Mouse (Mus musculus) heart, embryonic 11.5 days (tissue): ENCODE results near the gene Hist1h4m. TPM values are rescaled to one million over a fixed set of nuclear protein-coding genes. Genes with fewer than 3 reads are reported as not detected.
"Not testable (repeated sequence)": the region's sequence is repeated elsewhere in the genome, so short reads cannot be mapped to it uniquely, and the experiment has no call there.

Experiments
- ATAC-seq: fragments of 200-750 bp; cut with Nextera tagmentation; replicated peaks from 2 replicates; pipeline ENCODE4 v1.8.0; 2017; ENCODE audit warnings: moderate library complexity; ENCODE audit not compliant: insufficient number of reproducible peaks, low FRiP score, low TSS enrichment
- H3K27ac ChIP-seq: fragments of 300-500 bp; sonication (generic); 2 replicates; pipeline ENCODE4 v1.5.1; 2014; ENCODE audit warnings: mild to moderate bottlenecking, low read depth, low read length
- H3K27me3 ChIP-seq: fragments of 300-500 bp; sonication (generic); 2 replicates; pipeline ENCODE4 v1.6.1; 2014; ENCODE audit warnings: mild to moderate bottlenecking, low read length, mixed read lengths; ENCODE audit not compliant: control insufficient read depth, insufficient read depth
- H3K36me3 ChIP-seq: fragments of 300-500 bp; sonication (generic); 2 replicates; pipeline ENCODE4 v1.6.1; 2014; ENCODE audit warnings: mild to moderate bottlenecking, low read length, moderate library complexity, mixed read lengths; ENCODE audit not compliant: control insufficient read depth, insufficient read depth
- H3K4me1 ChIP-seq: fragments of 300-500 bp; sonication (generic); 2 replicates; pipeline ENCODE4 v1.6.1; 2014; ENCODE audit warnings: low read length; ENCODE audit not compliant: control insufficient read depth, insufficient read depth
- H3K4me2 ChIP-seq: fragments of 300-500 bp; sonication (generic); 2 replicates; pipeline ENCODE4 v1.6.1; 2014; ENCODE audit warnings: mild to moderate bottlenecking, moderate library complexity
- H3K4me3 ChIP-seq: fragments of 300-500 bp; sonication (generic); 2 replicates; pipeline ENCODE4 v1.5.1; 2014; ENCODE audit warnings: low read depth, low read length
- H3K9ac ChIP-seq: fragments of 300-500 bp; sonication (generic); 2 replicates; pipeline ENCODE4 v1.6.1; 2014; ENCODE audit warnings: mild to moderate bottlenecking, low read depth, low read length, moderate library complexity
- H3K9me3 ChIP-seq: fragments of 300-500 bp; sonication (generic); replicated peaks from 2 replicates; pipeline ENCODE4 v1.6.1; 2016; ENCODE audit warnings: low read length; ENCODE audit not compliant: control insufficient read depth
- WGBS: fragments of 180-500 bp; shearing (Covaris S2); extraction: QIAGEN DNeasy Blood & Tissue Kit; methylation state at CpG from one replicate; pipeline ENCODE4 v1.1.7; 2014; ENCODE audit not compliant: insufficient replicate concordance; 5-methylcytosine and 5-hydroxymethylcytosine counted together
- polyA plus RNA-seq: library from polyadenylated mRNA; unstranded; fragments of >200 nt; fragmentation: Nextera tagmentation; extraction: Ambion mirVana; gene quantifications from 2 replicates; pipeline ENCODE4 v1.2.1, GENCODE M21; 2014

Hist1h4m gene
- polyA plus RNA-seq, 1 experiment from 2014 or later = not detected

- Histone ChIP-seq H3K4me2 (no peak overlapping the region), H3K36me3 (no peaks in the 10 kb centered on the region), H3K27ac (no peak overlapping the region), H3K9ac (no peak overlapping the region), H3K4me3 (no peak overlapping the region), H3K9me3 (no peaks in the 10 kb centered on the region), H3K4me1 (peaks cover 3% of the 10 kb centered on the region; the same call in 1 of the 2 replicates), H3K27me3 (no peaks in the 10 kb centered on the region)
- WGBS = 88% methylated on average over 7 of the region's 7 CpGs
- ATAC-seq = no peak
These were observed 16.0 kb upstream of the Hist1h4m start for GRCm38 (mm10) chr13:21795584-21795983.

- not testable (repeated sequence) for H3K27me3 ChIP-seq, H3K36me3 ChIP-seq, H3K4me1 ChIP-seq, ATAC-seq, H3K4me2 ChIP-seq, H3K4me3 ChIP-seq, H3K9me3 ChIP-seq, H3K9ac ChIP-seq, H3K27ac ChIP-seq
These were observed 14.4 kb upstream of the Hist1h4m start for GRCm38 (mm10) chr13:21797163-21797562.

GRCm38 (mm10) chr13:21803058-21803457, 8.5 kb upstream of the Hist1h4m start:
- not testable (repeated sequence) for H3K27me3 ChIP-seq, H3K27ac ChIP-seq, H3K4me3 ChIP-seq, H3K4me1 ChIP-seq, H3K9me3 ChIP-seq, H3K4me2 ChIP-seq, H3K9ac ChIP-seq, H3K36me3 ChIP-seq
- ATAC-seq = peak; percentile 55; the same call in 1 of the 2 replicates
- no CpG with 5 or more reads among the region's 4 CpGs for WGBS

- not testable (repeated sequence) for H3K36me3 ChIP-seq, H3K27me3 ChIP-seq, H3K4me3 ChIP-seq, H3K9ac ChIP-seq, H3K4me2 ChIP-seq, H3K9me3 ChIP-seq, H3K27ac ChIP-seq, H3K4me1 ChIP-seq
- peak; percentile 95 for ATAC-seq
- WGBS = no CpG with 5 or more reads among the region's 23 CpGs
These were observed 1.5 kb upstream of the Hist1h4m start, which contains the start of the genes Hist1h2bq and Hist1h2ao for GRCm38 (mm10) chr13:21810073-21810472. TSS of gene Hist1h2bq (minus strand) at chr13:21810197. TSS of gene Hist1h2ao (plus strand) at chr13:21810465.

- not testable (repeated sequence) for H3K9ac ChIP-seq, H3K4me1 ChIP-seq, H3K4me2 ChIP-seq, H3K9me3 ChIP-seq, H3K4me3 ChIP-seq, ATAC-seq, H3K27ac ChIP-seq, H3K36me3 ChIP-seq, H3K27me3 ChIP-seq
- no CpG with 5 or more reads among the region's 8 CpGs for WGBS
These were observed 472 bp upstream of the Hist1h4m start for GRCm38 (mm10) chr13:21811074-21811473.

- not testable (repeated sequence) for H3K9me3 ChIP-seq, H3K4me1 ChIP-seq, H3K36me3 ChIP-seq, H3K27ac ChIP-seq, H3K9ac ChIP-seq, H3K4me3 ChIP-seq, H3K27me3 ChIP-seq
- 0% methylated on average over 12 of the region's 14 CpGs for WGBS
- peak; percentile 66 for ATAC-seq
- peak overlapping the region; percentile 42 for H3K4me2 ChIP-seq
These were observed 546 bp downstream of the Hist1h4m start for GRCm38 (mm10) chr13:21812092-21812491.

GRCm38 (mm10) chr13:21820082-21820890, 8.7 kb downstream of the Hist1h4m start:
- H3K36me3 ChIP-seq, ATAC-seq: not testable (repeated sequence)
- 75% methylated on average over 7 of the region's 16 CpGs for WGBS

GRCm38 (mm10) chr13:21828511-21828910, 17.0 kb downstream of the Hist1h4m start:
- Histone ChIP-seq H3K4me3 (no peak overlapping the region), H3K9me3 (no peaks in the 10 kb centered on the region), H3K36me3 (no peaks in the 10 kb centered on the region), H3K27me3 (no peaks in the 10 kb centered on the region), H3K27ac (no peak overlapping the region), H3K4me1 (no peaks in the 10 kb centered on the region), H3K4me2 (no peak overlapping the region), H3K9ac (no peak overlapping the region)
- WGBS = 77% methylated on average over 3 of the region's 3 CpGs
- ATAC-seq = no peak

More at GRCm38 (mm10) chr13:21820082-21820890, 8.7 kb downstream of the Hist1h4m start:
- H3K4me3 ChIP-seq, H3K9ac ChIP-seq, H3K27me3 ChIP-seq, H3K4me2 ChIP-seq, H3K4me1 ChIP-seq, H3K9me3 ChIP-seq, H3K27ac ChIP-seq: not testable (repeated sequence)

- Histone ChIP-seq H3K4me3 (no peak overlapping the region), H3K4me2 (no peak overlapping the region; the same call in 1 of the 2 replicates), H3K4me1 (no peaks in the 10 kb centered on the region), H3K27me3 (no peaks in the 10 kb centered on the region), H3K36me3 (no peaks in the 10 kb centered on the region), H3K9me3 (no peaks in the 10 kb centered on the region), H3K9ac (no peak overlapping the region), H3K27ac (no peak overlapping the region)
- WGBS = 84% methylated on average over 10 of the region's 10 CpGs
- no peak for ATAC-seq
These were observed 18.8 kb downstream of the Hist1h4m start for GRCm38 (mm10) chr13:21830344-21830743.
